In the genomic region with DNA sequence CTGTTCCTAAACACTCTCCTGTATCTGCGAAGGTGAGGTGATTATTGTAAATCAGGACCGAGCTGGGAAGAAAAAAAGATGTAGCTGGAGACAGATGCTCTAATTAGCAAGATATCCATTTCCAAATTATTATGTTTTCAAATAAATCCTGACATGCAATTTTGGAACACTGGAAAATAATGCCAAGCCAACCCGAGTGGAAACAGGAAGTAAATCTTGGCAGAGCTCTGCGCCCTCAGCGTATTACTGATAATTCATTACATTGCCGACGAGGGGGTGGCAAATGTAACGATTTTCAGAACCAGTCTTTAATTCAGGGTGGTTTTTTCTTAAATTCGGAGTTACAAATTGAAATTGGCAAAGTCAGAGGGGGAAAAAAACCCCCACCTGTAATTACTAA, we compare ENCODE assay signal across 21 mouse cellular contexts. TPM values are rescaled to one million over a fixed set of nuclear protein-coding genes. Genes with fewer than 3 reads are reported as not detected.
A peak's percentile ranks its signal among the peaks of the same experiment; 100 is the strongest.
DNase-seq lines count a peak whose midpoint lies in the region; ATAC-seq lines count a peak whose summit lies in the region.
"Had no signal": no experiment of that assay in that cellular context is flagged by ENCODE, and none has a peak within 500 bp of the region (broad histone marks: within the 10 kb centered on the region; RNA-seq: fewer than 3 reads in every experiment).

No protein-coding gene starts in this region.

- peaks cover 11% of the 10 kb centered on the region for H3K4me1 ChIP-seq in kidney, embryonic 15.5 days
- H3K4me1 ChIP-seq in lung, embryonic 15.5 days, result peaks cover 11% of the 10 kb centered on the region; the same call in 1 of the 2 replicates
- no peaks in the 10 kb centered on the region for H3K4me1 ChIP-seq in stomach, embryonic 16.5 days (ENCODE audit: control insufficient read depth, insufficient read depth, low read length)
- H3K4me1 ChIP-seq: forebrain, embryonic 13.5 days; limb, embryonic 13.5 days; liver, embryonic 13.5 days; midbrain, embryonic 10.5 days had no signal

- H3K4me3 ChIP-seq in kidney, embryonic 15.5 days (replicated peaks), result no peak overlapping the region
- H3K4me3 ChIP-seq in lung, embryonic 15.5 days, result no peak overlapping the region
- no peak overlapping the region for H3K4me3 ChIP-seq in stomach, embryonic 16.5 days (replicated peaks; ENCODE audit: low read length)
- H3K4me3 ChIP-seq: forebrain, embryonic 13.5 days; heart, adult 2 months; limb, embryonic 13.5 days; liver, embryonic 13.5 days; midbrain, embryonic 10.5 days had no signal

- peak; percentile 3 to 5 for DNase-seq in adrenal gland, postnatal 36 days
- no peak for DNase-seq in adrenal gland, postnatal 14 days
- no peak for DNase-seq in kidney, adult 11 months
- DNase-seq in lung, postnatal 25 days (ENCODE audit: low spot score), result no peak
- no peak for DNase-seq in adrenal gland, postnatal 10 days
- DNase-seq: adrenal gland, adult 8-10 months; cerebellum, adult 2 months; gastrocnemius, postnatal 25 days; heart, adult 2 months; layer of hippocampus, adult 9-11 months; liver, embryonic 13.5 days; retina, postnatal 1 day; thymus, postnatal 4 days had no signal

- H3K27ac ChIP-seq in kidney, embryonic 15.5 days, result no peak overlapping the region
- H3K27ac ChIP-seq in lung, embryonic 15.5 days, result no peak overlapping the region
- H3K27ac ChIP-seq in stomach, embryonic 16.5 days (ENCODE audit: low read length), result no peak overlapping the region
- H3K27ac ChIP-seq: forebrain, embryonic 13.5 days; heart, adult 2 months; hindbrain, postnatal 0 days; limb, embryonic 13.5 days; liver, embryonic 13.5 days; macrophage; midbrain, embryonic 10.5 days had no signal

- H3K9ac ChIP-seq in kidney, embryonic 15.5 days, result no peak overlapping the region
- no peak overlapping the region for H3K9ac ChIP-seq in lung, embryonic 15.5 days
- H3K9ac ChIP-seq in stomach, embryonic 16.5 days (ENCODE audit: low read length), result no peak overlapping the region
- H3K9ac ChIP-seq: forebrain, embryonic 13.5 days; limb, embryonic 13.5 days; liver, embryonic 13.5 days had no signal

- peak overlapping the region; percentile 24 for H3K4me2 ChIP-seq in kidney, embryonic 15.5 days
- H3K4me2 ChIP-seq in lung, embryonic 15.5 days, result peak overlapping the region; percentile 42
- H3K4me2 ChIP-seq in stomach, embryonic 16.5 days (ENCODE audit: low read depth, low read length), result peak overlapping the region; percentile 15
- H3K4me2 ChIP-seq: forebrain, embryonic 13.5 days; limb, embryonic 13.5 days; liver, embryonic 13.5 days had no signal

- 43% methylated on average over 9 of the region's 9 CpGs for WGBS in kidney, embryonic 15.5 days
- 47% methylated on average over 9 of the region's 9 CpGs for WGBS in lung, embryonic 15.5 days
- 60% methylated on average over 9 of the region's 9 CpGs for WGBS in stomach, embryonic 16.5 days

- no peak for ATAC-seq in kidney, embryonic 15.5 days (replicated peaks; ENCODE audit: low FRiP score)
- no peak for ATAC-seq in lung, embryonic 15.5 days (ENCODE audit: borderline replicate concordance, extremely low read depth, low FRiP score, low TSS enrichment)
- no peak for ATAC-seq in stomach, embryonic 16.5 days (ENCODE audit: insufficient read depth, low FRiP score)
- ATAC-seq: forebrain, embryonic 13.5 days; hindbrain, postnatal 0 days had no signal

- H3K9me3 ChIP-seq in kidney, embryonic 15.5 days (replicated peaks), result no peaks in the 10 kb centered on the region
- no peaks in the 10 kb centered on the region for H3K9me3 ChIP-seq in lung, embryonic 15.5 days
- no peaks in the 10 kb centered on the region for H3K9me3 ChIP-seq in stomach, embryonic 16.5 days (replicated peaks; ENCODE audit: control insufficient read depth, low read length)
- H3K9me3 ChIP-seq: forebrain, embryonic 13.5 days; limb, embryonic 13.5 days; liver, embryonic 13.5 days; midbrain, embryonic 10.5 days had no signal

- no peaks in the 10 kb centered on the region for H3K27me3 ChIP-seq in kidney, embryonic 15.5 days
- no peaks in the 10 kb centered on the region for H3K27me3 ChIP-seq in lung, embryonic 15.5 days
- H3K27me3 ChIP-seq in stomach, embryonic 16.5 days (ENCODE audit: control insufficient read depth, insufficient read depth, low read length), result no peaks in the 10 kb centered on the region
- H3K27me3 ChIP-seq: forebrain, embryonic 13.5 days; limb, embryonic 13.5 days; liver, embryonic 13.5 days had no signal

- no peaks in the 10 kb centered on the region for H3K36me3 ChIP-seq in kidney, embryonic 15.5 days
- H3K36me3 ChIP-seq in lung, embryonic 15.5 days, result no peaks in the 10 kb centered on the region
- H3K36me3 ChIP-seq in stomach, embryonic 16.5 days (ENCODE audit: control insufficient read depth, insufficient read depth, low read length), result no peaks in the 10 kb centered on the region
- H3K36me3 ChIP-seq: limb, embryonic 13.5 days; liver, embryonic 13.5 days; midbrain, embryonic 10.5 days had no signal

RNA-seq across cellular contexts. Expression of gene Cabcoco1, which starts 35.6 kb away (rescaled TPM):
- 1 to 10 TPM; 2.5 to 4.7 TPM for total RNA-seq in adrenal gland, postnatal 36 days (2021)
- total RNA-seq in adrenal gland, postnatal 14 days (2021), result 6.1 and 6.5 TPM in 2 replicates
- 6.4 and 7.1 TPM in 2 replicates for polyA plus RNA-seq in kidney, embryonic 15.5 days (2015; fragmentation: Nextera tagmentation; extraction: Ambion mirVana)
- polyA plus RNA-seq in lung, embryonic 15.5 days (2015; fragmentation: Nextera tagmentation; extraction: Ambion mirVana), result 5.5 and 6.0 TPM in 2 replicates
- 3.0 and 3.4 TPM in 2 replicates for polyA plus RNA-seq in stomach, embryonic 16.5 days (2015; fragmentation: Nextera tagmentation; extraction: Ambion mirVana)
- total RNA-seq in adrenal gland, postnatal 10 days (2021), result 1 to 10 TPM; 6.8 to 7.0 TPM
- polyA plus RNA-seq: macrophage; midbrain, embryonic 10.5 days had no signal

Comparison
In these comparisons a context has a peak if more than half of its experiments do, and no peak if none do; other contexts are left out.
1. DNase-seq: peak in adrenal gland, postnatal 36 days (2 of 2); none in adrenal gland, postnatal 14 days (single experiment), kidney, adult 11 months (single experiment), lung, postnatal 25 days (single experiment) and adrenal gland, postnatal 10 days (single experiment).
2. Peak in every context shown above with its lines, with median percentiles within 50 percentile points of each other: H3K4me2 ChIP-seq.